Mouse (Mus musculus): ENCODE measurements at regions not wholly inside any gene's neighbourhood (a gene's known extent, or its start where the extent isn't known, plus 50 kb on each side); places are given as distances from the start of the nearest gene placed in this dataset.

- Histone ChIP-seq H3K27me3 (ENCODE audit: control insufficient read depth, insufficient read depth, low read length) (no peaks in the 10 kb centered on the region), H3K4me1 (ENCODE audit: control insufficient read depth, insufficient read depth, low read length) (no peaks in the 10 kb centered on the region), H3K27ac (ENCODE audit: low read depth, low read length) (no peak overlapping the region), H3K9ac (ENCODE audit: low read length) (no peak overlapping the region), H3K4me2 (no peak overlapping the region), H3K9me3 (ENCODE audit: control insufficient read depth, low read length) (no peaks in the 10 kb centered on the region), H3K4me3 (ENCODE audit: low read depth, low read length) (no peak overlapping the region), H3K36me3 (ENCODE audit: control insufficient read depth, insufficient read depth, low read length) (no peaks in the 10 kb centered on the region)
- DNase-seq (ENCODE audit: low spot score, missing footprints) = no peak
- ATAC-seq (ENCODE audit: low FRiP score) = peak; percentile 66
Observed at GRCm38 (mm10) chr12:49732351-49732750, 347.4 kb downstream of the Gm43517 start.

- Histone ChIP-seq H3K4me1 (ENCODE audit: control insufficient read depth, insufficient read depth, low read length) (no peaks in the 10 kb centered on the region), H3K9ac (ENCODE audit: low read length) (no peak overlapping the region), H3K27ac (ENCODE audit: low read depth, low read length) (no peak overlapping the region), H3K9me3 (ENCODE audit: control insufficient read depth, low read length) (no peaks in the 10 kb centered on the region), H3K4me2 (no peak overlapping the region), H3K36me3 (ENCODE audit: control insufficient read depth, insufficient read depth, low read length) (no peaks in the 10 kb centered on the region), H3K4me3 (ENCODE audit: low read depth, low read length) (no peak overlapping the region), H3K27me3 (ENCODE audit: control insufficient read depth, insufficient read depth, low read length) (no peaks in the 10 kb centered on the region)
- WGBS = 91% methylated on average over 4 of the region's 4 CpGs
- no peak for DNase-seq (ENCODE audit: low spot score, missing footprints)
- ATAC-seq (ENCODE audit: low FRiP score) = no peak
Observed at GRCm38 (mm10) chr12:49737100-49737499, 352.1 kb downstream of the Gm43517 start.

DNA sequence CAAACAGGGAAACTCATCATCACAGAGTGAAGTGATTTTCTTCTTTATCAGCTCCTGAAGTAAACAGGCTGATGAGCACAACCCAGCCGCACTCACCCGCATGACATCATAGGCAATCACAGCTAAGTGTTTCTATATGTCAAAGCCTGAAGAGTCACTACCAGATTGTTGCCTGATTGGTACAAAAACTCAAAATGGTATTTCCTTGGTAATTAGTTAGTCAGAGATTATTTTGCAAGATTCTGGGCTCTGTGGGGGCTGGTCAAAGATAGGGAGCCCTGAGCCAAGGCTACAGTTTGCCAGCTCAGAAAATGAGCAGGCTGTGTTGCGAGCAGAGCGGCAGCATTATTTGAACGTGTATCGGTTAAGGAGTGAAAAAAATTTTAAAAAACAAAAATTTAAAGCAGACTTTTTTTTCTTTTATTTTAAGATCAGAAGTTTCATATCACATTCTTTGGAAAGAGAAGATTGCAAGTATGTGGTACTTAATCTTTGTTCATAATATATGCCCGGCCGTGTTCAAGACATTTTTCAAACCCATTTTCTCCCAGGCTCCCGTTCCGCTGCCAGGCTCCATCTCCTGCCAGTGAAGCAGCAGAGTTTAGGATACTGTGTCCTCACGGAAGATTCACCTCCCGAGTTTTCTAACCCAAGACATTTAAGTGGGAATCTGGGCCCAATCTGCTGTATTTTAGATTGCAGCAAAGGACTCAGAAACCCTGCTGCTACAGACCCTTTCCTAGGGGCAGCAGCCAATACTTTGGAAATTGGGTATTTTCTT is 355.2 kb downstream of the Gm43517 start:
- H3K9me3 ChIP-seq (ENCODE audit: control insufficient read depth, low read length) = no peaks in the 10 kb centered on the region
- no peak overlapping the region for H3K4me3 ChIP-seq (ENCODE audit: low read depth, low read length)
- H3K36me3 ChIP-seq (ENCODE audit: control insufficient read depth, insufficient read depth, low read length) = no peaks in the 10 kb centered on the region
- H3K9ac ChIP-seq (ENCODE audit: low read length) = no peak overlapping the region
- no peak overlapping the region for H3K27ac ChIP-seq (ENCODE audit: low read depth, low read length)
- no peaks in the 10 kb centered on the region for H3K27me3 ChIP-seq (ENCODE audit: control insufficient read depth, insufficient read depth, low read length)
- H3K4me1 ChIP-seq (ENCODE audit: control insufficient read depth, insufficient read depth, low read length) = no peaks in the 10 kb centered on the region
- ATAC-seq (ENCODE audit: low FRiP score) = no peak
- DNase-seq (ENCODE audit: low spot score, missing footprints) = no peak
- 86% methylated on average over 12 of the region's 12 CpGs for WGBS
- H3K4me2 ChIP-seq = no peak overlapping the region

GRCm38 (mm10) chr12:49743402-49743801 is 358.4 kb downstream of the Gm43517 start:
- Histone ChIP-seq H3K4me3 (ENCODE audit: low read depth, low read length) (no peak overlapping the region), H3K4me1 (ENCODE audit: control insufficient read depth, insufficient read depth, low read length) (no peaks in the 10 kb centered on the region), H3K9me3 (ENCODE audit: control insufficient read depth, low read length) (no peaks in the 10 kb centered on the region), H3K9ac (ENCODE audit: low read length) (no peak overlapping the region), H3K27ac (ENCODE audit: low read depth, low read length) (no peak overlapping the region), H3K4me2 (no peak overlapping the region), H3K27me3 (ENCODE audit: control insufficient read depth, insufficient read depth, low read length) (no peaks in the 10 kb centered on the region), H3K36me3 (ENCODE audit: control insufficient read depth, insufficient read depth, low read length) (no peaks in the 10 kb centered on the region)
- DNase-seq (ENCODE audit: low spot score, missing footprints) (no peak), ATAC-seq (ENCODE audit: low FRiP score) (no peak)
- 89% methylated on average over 2 of the region's 2 CpGs for WGBS

GRCm38 (mm10) chr12:49747081-49747480 is 362.1 kb downstream of the Gm43517 start:
- H3K36me3 ChIP-seq (ENCODE audit: control insufficient read depth, insufficient read depth, low read length) = no peaks in the 10 kb centered on the region
- H3K9ac ChIP-seq (ENCODE audit: low read length) = no peak overlapping the region
- no peaks in the 10 kb centered on the region for H3K27me3 ChIP-seq (ENCODE audit: control insufficient read depth, insufficient read depth, low read length)
- no peak overlapping the region for H3K4me3 ChIP-seq (ENCODE audit: low read depth, low read length)
- no peak overlapping the region for H3K27ac ChIP-seq (ENCODE audit: low read depth, low read length)
- no peak overlapping the region for H3K4me2 ChIP-seq
- no peak for ATAC-seq (ENCODE audit: low FRiP score)
- 88% methylated on average over 2 of the region's 2 CpGs for WGBS
- H3K4me1 ChIP-seq (ENCODE audit: control insufficient read depth, insufficient read depth, low read length) = no peaks in the 10 kb centered on the region
- no peaks in the 10 kb centered on the region for H3K9me3 ChIP-seq (ENCODE audit: control insufficient read depth, low read length)
- DNase-seq (ENCODE audit: low spot score, missing footprints) = no peak

DNA sequence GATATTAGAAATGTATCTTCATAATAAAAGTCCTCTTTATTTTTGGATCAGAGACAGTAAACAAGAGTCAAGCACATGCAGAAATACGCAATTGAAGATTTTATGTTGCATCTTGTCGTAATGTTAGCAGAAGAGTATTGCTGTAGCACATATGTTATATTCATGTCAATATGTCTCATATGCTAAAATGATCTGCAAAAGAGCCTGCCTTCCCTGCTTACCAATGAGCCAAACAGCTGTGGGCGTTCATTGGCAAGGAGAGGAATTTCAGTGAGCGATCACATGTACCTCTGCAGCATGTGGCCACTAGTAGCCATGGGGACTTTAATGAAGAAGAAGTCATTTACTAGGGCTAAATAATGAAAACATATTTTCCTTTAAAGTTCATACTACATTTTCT is 373.4 kb downstream of the Gm43517 start:
- WGBS = 87% methylated on average over 4 of the region's 4 CpGs
- DNase-seq (ENCODE audit: low spot score, missing footprints) = no peak
- no peak for ATAC-seq (ENCODE audit: low FRiP score)

DNA sequence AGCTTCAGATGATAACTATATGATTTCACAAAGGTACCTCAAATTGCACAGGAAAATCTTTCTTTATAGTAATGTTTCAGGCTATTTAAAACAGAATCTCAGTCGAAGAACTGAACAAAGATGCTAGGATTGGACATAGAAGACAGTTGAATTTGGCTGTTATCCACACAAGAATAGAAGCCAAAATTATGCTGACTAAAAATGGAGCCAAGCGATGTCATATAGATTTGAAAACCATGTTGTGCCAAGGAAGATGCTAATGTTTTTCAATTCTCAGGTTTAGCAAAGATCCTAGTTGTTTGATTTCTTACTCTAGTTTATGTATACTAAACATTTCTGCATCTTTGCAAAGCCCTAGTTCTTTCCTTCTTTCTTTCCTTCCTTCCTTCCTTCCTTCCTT is 379.6 kb downstream of the Gm43517 start:
- WGBS = 80% methylated on average over 2 of the region's 2 CpGs
- H3K4me3 ChIP-seq (ENCODE audit: low read depth, low read length) = no peak overlapping the region
- no peak overlapping the region for H3K9ac ChIP-seq (ENCODE audit: low read length)
- no peak overlapping the region for H3K4me2 ChIP-seq
- no peaks in the 10 kb centered on the region for H3K4me1 ChIP-seq (ENCODE audit: control insufficient read depth, insufficient read depth, low read length)
- no peaks in the 10 kb centered on the region for H3K9me3 ChIP-seq (ENCODE audit: control insufficient read depth, low read length)
- no peaks in the 10 kb centered on the region for H3K27me3 ChIP-seq (ENCODE audit: control insufficient read depth, insufficient read depth, low read length)
- ATAC-seq (ENCODE audit: low FRiP score) = no peak
- H3K27ac ChIP-seq (ENCODE audit: low read depth, low read length) = no peak overlapping the region
- DNase-seq (ENCODE audit: low spot score, missing footprints) = no peak
- no peaks in the 10 kb centered on the region for H3K36me3 ChIP-seq (ENCODE audit: control insufficient read depth, insufficient read depth, low read length)

More for the DNA sequence above, 373.4 kb downstream of the Gm43517 start:
- Histone ChIP-seq H3K9me3 (ENCODE audit: control insufficient read depth, low read length) (no peaks in the 10 kb centered on the region), H3K36me3 (ENCODE audit: control insufficient read depth, insufficient read depth, low read length) (no peaks in the 10 kb centered on the region), H3K9ac (ENCODE audit: low read length) (no peak overlapping the region), H3K27me3 (ENCODE audit: control insufficient read depth, insufficient read depth, low read length) (no peaks in the 10 kb centered on the region), H3K4me3 (ENCODE audit: low read depth, low read length) (no peak overlapping the region), H3K4me2 (no peak overlapping the region), H3K4me1 (ENCODE audit: control insufficient read depth, insufficient read depth, low read length) (no peaks in the 10 kb centered on the region), H3K27ac (ENCODE audit: low read depth, low read length) (no peak overlapping the region)

DNA sequence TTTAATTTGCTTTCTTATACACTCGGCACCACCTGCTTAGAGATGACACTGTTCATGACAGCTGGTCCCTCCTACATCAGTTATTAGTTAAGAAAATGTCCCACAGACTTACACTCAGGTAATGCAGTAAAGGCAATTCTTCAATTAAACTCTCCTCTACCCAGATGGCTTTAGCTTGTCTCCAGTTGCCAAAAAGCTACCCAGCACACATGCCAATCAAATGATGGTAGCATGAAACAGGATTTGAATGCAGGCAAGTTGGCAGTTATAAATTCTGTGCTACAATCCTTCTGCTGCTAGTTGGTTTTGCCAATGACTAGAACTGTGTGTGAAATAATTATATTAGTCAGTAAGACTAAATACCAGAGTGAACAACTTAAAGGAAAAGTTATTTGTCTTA is 423.4 kb downstream of the Gm43517 start:
- 97% methylated on average over 1 of the region's 1 CpGs for WGBS
- ATAC-seq (ENCODE audit: low FRiP score) = no peak
- Histone ChIP-seq H3K27me3 (ENCODE audit: control insufficient read depth, insufficient read depth, low read length) (no peaks in the 10 kb centered on the region), H3K9ac (ENCODE audit: low read length) (no peak overlapping the region), H3K36me3 (ENCODE audit: control insufficient read depth, insufficient read depth, low read length) (no peaks in the 10 kb centered on the region), H3K4me2 (no peak overlapping the region), H3K4me3 (ENCODE audit: low read depth, low read length) (no peak overlapping the region), H3K9me3 (ENCODE audit: control insufficient read depth, low read length) (no peaks in the 10 kb centered on the region), H3K4me1 (ENCODE audit: control insufficient read depth, insufficient read depth, low read length) (no peaks in the 10 kb centered on the region), H3K27ac (ENCODE audit: low read depth, low read length) (no peak overlapping the region)
- DNase-seq (ENCODE audit: low spot score, missing footprints) = no peak

GRCm38 (mm10) chr12:49814653-49815052 is 429.7 kb downstream of the Gm43517 start:
- no peaks in the 10 kb centered on the region for H3K27me3 ChIP-seq (ENCODE audit: control insufficient read depth, insufficient read depth, low read length)
- 14% methylated on average over 3 of the region's 3 CpGs for WGBS
- H3K4me2 ChIP-seq = no peak overlapping the region
- H3K36me3 ChIP-seq (ENCODE audit: control insufficient read depth, insufficient read depth, low read length) = no peaks in the 10 kb centered on the region
- H3K9ac ChIP-seq (ENCODE audit: low read length) = no peak overlapping the region
- no peaks in the 10 kb centered on the region for H3K9me3 ChIP-seq (ENCODE audit: control insufficient read depth, low read length)
- H3K27ac ChIP-seq (ENCODE audit: low read depth, low read length) = no peak overlapping the region
- DNase-seq (ENCODE audit: low spot score, missing footprints) (no peak), ATAC-seq (ENCODE audit: low FRiP score) (peak; percentile 83)
- no peaks in the 10 kb centered on the region for H3K4me1 ChIP-seq (ENCODE audit: control insufficient read depth, insufficient read depth, low read length)
- H3K4me3 ChIP-seq (ENCODE audit: low read depth, low read length) = no peak overlapping the region
